Mouse (Mus musculus) kidney, postnatal 14 days (tissue): Measurements from ENCODE around the gene Efna5.

Experiments
- DNase-seq: peaks from one replicate; pipeline ENCODE4 v3.0.0; 2022; ENCODE audit warnings: mixed read lengths

Efna5 gene

DNA sequence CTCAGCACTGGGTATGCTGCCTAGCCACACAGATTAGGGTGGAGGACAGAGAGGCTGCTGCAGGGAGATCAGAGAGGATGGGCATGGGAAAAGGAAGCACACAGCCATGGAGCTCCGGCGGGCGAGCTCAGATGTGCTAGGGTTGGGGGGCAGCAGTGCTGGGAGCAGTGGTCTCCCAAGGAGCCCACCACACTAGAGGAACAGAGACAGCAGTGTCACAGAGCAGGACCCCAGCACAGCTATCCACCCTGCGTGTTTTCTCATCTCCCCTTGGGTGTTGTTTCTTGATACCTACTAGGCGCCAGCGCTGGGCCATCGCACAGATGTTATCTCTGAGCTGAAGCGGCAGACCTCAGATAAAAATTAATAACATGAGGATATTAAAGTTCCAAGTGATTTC, 234.3 kb downstream of the Efna5 start:
- no peak for DNase-seq

- DNase-seq = no peak
These were observed 238.5 kb downstream of the Efna5 start for GRCm38 (mm10) chr17:62642447-62643145.

- DNase-seq = no peak
These were observed 240.5 kb downstream of the Efna5 start for GRCm38 (mm10) chr17:62640654-62641053.

DNA sequence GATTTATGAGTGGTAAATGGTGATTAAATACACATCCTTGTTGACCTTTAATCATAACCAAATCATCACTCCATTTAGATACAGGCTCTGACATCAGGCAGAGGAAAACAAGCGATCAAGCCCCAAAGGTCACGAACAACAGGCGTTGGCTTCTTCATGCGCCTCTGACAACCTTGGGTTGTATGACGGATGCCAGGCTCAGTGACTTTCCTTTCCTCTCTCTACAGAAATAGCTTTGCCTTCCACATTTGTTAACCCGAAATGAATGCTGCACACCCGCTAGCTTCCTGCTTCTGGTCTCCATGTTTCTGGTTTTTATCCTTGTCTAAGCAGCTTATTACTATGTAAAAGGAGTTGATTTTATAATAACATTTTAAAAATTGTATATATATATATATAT, 244.2 kb downstream of the Efna5 start:
- DNase-seq = no peak

DNA sequence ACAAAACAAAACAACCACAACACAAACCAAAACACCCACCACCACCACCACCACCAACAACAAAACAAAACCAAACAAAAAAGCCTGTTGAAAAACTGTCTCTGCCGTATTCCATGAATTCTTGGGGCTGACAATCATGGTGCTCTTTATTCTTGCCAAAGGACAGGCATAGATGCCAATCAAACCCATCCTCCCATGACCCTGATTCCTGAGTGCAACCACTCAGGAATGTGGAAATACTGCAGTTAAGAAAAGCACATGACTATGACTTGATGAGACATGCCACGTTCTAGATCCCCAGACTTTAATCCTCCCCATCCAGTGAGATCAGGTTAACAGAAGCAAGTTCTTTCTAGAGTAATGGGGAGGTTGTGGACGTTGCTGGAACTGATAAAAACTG, 246.2 kb downstream of the Efna5 start:
- DNase-seq = no peak

- no peak for DNase-seq
These were observed 252.6 kb downstream of the Efna5 start for GRCm38 (mm10) chr17:62628474-62628873.

- DNase-seq = no peak
These were observed 253.6 kb downstream of the Efna5 start for GRCm38 (mm10) chr17:62627508-62627907.

- DNase-seq = no peak
These were observed 255.5 kb downstream of the Efna5 start for GRCm38 (mm10) chr17:62625646-62626020.

- no peak for DNase-seq
These were observed 256.1 kb downstream of the Efna5 start for GRCm38 (mm10) chr17:62624804-62625645.

DNA sequence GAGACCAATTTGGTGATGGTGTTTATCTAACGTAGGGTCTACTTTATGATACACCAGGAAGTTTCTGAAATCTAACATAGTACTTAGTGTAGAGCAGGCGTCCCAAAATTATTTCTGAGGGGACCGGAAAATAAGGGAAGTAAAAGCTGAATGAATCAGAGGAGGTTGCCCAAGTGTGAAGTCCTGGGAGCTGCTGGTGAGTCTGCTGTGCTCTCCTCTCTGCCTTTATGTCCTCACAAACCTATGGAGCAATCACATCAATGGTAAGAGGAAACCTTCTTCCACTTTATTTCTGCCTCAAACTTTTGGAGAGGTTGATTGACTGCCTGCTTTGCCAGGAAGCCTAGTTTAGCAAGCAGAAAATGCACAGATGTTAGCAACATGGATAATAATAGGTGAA, 257.9 kb downstream of the Efna5 start:
- no peak for DNase-seq

DNA sequence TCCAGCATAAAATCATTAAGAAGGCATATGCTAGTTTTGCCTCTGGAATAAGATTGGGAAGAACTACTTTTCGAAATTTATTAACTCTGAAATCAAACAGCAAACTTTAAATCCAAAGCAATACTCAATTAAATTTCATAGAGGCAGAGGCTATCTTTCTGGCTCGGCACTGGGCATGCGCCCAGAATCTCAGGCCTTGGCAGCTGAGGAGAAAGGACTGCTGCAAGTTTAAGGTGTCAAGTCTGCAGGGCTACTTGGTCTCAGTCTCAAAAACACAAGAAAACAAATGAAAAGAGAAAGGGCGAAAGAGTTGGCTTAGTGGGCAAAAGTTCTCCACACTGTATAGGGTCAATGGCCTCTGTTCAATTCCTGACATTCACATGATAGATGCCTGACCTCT, 258.6 kb downstream of the Efna5 start:
- no peak for DNase-seq

GRCm38 (mm10) chr17:62615159-62615558, 266.0 kb downstream of the Efna5 start:
- peak; percentile 32 for DNase-seq

GRCm38 (mm10) chr17:62614708-62615107, 266.4 kb downstream of the Efna5 start:
- DNase-seq = no peak

DNA sequence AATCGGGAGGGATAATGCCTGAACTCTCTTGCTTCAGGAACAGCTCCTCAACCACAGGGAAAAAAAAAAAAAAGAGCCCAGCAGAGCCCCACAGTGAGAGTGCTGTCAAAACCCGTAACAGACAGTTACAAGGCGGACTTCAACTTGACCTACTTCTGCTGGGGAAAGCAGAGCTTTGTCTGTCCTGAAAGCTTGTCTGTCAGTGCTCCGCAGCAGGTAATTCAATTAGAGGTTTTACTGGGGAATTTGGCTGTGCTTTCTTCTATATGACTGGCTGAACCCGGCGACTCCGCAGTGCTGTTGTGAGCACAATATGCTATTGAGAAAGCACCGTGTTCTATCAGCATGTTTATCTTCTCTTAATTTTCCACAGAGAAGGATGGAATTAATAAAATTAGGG, 266.9 kb downstream of the Efna5 start:
- no peak for DNase-seq

DNA sequence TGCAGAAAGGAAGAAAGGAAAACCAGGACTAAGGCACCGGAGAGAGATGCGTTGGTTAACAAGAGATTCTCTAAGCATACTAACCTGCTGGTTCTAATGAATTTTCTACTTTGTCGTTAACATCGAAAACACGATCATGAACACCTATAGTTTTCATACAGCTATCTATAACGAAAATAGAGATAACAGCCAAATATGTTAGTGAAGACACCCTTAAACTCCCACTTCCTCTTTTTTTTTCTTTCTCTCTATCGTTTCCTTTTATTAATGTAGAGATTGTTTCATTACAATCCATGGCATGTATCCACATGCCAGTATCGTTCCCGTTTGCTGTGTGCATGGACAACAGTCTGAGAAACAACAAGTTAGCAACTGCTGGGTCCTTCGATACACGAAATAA, 267.9 kb downstream of the Efna5 start:
- no peak for DNase-seq

DNA sequence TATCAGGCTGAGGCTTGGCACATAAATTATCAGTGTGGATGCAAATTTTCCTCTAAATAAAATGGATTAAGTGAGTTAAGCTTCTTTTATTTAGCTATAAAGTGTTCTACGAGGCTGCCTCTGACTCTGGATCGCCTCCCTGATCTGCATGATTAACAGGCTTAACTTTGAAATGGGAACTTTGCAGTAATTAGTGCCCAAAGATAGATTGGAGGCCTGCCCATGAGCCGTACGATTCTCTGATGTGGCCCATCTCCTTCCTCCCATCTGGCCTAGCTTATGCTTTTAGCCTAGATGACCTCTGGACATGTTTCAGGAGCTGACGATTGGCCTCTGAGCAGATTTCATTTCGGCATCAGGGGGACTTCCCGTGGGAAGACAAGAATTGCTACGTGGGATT, 273.0 kb downstream of the Efna5 start:
- DNase-seq = no peak

GRCm38 (mm10) chr17:62607304-62607914, 273.7 kb downstream of the Efna5 start:
- no peak for DNase-seq

- DNase-seq = no peak
These were observed 274.4 kb downstream of the Efna5 start for GRCm38 (mm10) chr17:62606681-62607080.

- DNase-seq = no peak
These were observed 276.8 kb downstream of the Efna5 start for GRCm38 (mm10) chr17:62604309-62604708.

DNA sequence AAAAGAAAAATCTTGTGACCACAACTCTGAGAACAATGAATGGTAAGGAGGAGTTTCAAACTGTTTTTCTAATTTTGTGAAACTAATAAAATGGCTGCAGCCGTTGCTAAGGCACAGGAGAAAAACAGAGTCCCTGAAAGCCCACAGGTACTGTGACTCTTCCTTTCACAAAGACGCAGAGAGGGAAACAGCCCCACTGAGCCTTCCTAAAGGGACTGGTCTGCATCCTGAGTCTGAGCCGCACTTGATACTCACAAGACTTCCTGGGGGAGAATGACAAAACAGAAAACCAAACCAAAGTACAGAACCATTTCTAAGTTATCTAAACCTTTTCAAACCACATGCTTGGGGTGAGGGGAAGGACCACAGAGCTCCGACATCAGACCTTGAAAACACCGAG, 277.5 kb downstream of the Efna5 start:
- DNase-seq = no peak

- no peak for DNase-seq
These were observed 282.2 kb downstream of the Efna5 start for GRCm38 (mm10) chr17:62598716-62599490.

DNA sequence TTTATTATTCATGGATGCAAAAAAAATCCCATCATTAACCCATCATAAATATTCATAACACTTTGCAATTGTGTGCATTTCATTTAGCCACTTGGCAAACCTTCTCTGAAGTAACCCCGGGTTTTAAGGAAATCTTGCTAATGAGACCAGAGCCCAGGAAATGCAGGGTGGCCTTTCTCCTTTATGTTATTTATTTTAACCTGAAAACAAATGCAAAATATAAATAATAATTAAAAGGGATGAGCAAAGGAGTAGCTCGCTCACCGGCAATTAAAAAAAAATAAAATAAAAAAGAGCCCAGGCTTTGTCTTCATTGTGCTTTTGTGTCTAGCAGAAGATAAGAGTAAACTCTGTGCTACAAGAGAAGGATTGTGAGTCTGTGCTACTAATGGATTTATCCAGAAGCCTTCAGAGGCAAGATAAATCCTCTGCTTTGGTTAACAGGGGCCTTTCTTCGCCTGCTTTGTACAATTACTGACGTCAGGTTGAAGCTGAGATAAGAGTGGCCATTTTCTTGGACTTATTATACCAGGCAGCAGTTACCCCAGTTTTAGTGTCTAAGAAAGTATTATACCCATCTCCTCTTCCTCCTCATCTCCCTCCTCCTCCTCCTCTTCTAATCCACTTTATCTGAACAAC, 288.6 kb downstream of the Efna5 start:
- no peak for DNase-seq
